Mouse (Mus musculus): Measurements from ENCODE around the gene Fhdc1.

The Fhdc1 gene

DNA sequence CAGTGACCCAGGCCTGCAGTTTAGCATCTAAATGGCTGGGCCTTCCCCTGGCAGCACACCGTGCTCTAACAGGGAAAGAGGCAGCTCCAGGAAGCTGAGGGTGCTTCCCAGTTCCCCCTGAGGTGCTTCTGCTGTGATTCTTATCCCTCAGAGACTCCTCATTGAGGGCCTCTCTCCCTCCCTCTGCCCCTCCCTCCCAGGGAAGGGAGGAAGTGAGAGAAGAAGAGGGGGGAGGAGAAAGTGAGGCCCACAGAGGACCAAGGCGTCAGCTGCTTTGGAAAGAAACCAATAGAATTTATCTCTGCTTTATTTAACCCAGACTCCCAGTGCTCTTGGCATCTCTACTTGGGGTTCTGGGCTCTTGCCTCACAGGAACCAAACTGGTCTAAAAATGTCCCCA, 50.1 kb downstream of the Fhdc1 start:
- DNase-seq, result no peak

DNA sequence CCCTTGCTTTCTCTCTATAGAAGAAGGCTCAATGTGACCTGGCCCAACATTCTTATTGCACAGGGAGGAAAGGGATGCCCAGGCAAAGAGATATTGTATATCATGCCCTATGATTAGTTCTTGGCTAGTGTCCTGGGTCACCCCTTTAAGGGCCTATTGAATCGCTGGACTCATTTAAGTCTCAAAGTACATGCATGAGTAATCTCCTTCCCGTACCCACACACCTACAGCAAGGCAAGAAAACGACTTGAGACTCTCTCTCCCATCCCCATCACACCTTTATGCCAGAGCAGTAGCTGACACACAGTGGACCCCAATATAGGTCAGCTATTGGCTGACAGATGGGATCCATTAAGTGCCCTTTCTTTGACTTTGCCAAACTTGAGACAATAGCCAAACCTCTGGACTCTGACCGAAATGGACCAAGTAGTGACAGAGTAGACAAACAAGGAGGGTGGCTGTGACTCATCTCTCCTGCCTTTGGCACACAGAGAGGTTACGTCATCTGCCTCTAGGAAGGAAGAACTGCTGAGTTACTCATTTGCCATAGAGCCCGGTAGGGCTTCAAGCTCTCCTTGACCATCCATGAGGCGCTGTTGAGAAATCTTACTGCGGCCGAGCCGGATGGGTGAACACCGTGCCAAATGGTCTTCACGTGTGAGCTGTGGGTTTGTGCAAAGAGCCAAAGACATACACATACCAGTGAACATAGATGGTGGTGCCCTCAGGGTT, 51.1 kb downstream of the Fhdc1 start:
- DNase-seq, result no peak

DNA sequence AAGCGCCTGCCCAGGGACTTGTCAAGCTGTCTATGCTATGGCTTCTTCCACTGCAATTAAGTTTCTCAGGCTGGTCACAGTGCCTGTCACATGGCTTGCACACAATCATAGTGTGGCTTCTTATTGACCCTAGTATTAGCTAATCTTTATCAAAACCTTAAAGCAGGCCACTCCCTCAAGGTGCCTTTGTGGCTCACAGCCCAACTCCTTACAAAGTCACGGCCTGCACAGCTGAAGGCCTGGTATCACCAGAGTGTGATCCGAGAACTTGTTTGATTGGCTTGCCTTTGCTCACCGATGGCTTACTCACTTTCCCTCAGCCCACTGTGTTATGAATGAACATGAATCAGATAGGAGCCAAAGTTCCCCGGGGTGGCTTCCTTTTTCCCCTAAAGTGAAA, 52.5 kb downstream of the Fhdc1 start:
- no peak for DNase-seq

DNA sequence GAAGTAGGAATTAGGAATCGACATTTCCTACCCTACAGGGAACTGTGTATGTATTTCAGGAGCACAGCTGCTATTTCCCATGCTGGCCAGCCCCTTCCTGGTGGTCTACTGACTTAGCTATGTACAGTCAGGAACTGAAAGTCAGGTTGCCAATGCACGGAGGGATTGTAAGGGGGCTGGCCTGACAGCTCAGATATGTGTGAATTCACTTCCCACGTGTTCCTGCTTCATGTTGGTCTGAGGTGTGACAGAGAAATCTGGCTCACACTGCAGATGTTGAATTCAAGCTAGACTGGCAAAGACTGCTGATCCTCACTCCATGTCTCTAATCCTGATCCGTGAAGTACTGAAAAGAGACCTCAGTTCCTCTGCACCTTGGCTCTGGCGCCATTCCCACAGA, 57.9 kb downstream of the Fhdc1 start:
- DNase-seq, result no peak

DNA sequence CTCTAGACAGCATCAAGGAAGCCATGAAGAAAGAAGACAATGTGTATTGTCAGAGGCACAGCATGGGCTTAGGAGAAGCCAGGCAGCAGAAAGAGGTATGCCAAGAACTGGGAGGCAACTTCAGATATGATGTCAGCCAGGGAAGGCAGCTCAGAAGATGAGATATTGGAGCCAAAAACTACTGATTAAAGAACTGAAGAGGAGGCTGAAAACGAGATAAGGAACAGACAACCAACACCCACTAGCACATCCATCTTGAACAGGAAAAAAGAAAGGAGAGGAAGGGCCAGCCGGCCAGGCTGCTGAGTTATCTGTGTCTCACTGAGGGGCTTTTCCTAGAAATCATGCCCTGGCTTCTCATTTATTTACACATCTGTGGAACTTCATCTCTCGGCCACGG, 66.4 kb downstream of the Fhdc1 start:
- DNase-seq, result no peak

DNA sequence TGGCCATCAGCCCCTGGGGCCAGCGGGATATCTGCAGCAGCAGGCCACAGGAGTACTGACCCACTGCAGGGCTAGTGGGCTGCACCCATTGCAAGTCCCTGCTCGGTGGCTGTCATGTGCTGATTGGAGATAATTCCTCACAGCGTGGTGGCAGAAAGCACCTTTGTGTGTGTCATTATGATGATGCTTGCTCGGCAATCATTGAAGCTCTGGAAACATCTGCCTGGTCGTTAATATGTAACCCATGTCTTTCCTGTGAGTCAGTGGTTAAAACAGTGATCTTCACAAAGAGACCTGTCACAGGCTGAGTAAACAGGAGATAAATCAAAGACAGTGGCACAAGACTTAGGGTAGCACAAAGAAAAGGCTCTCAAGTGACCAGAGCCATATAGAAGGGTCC, 67.3 kb downstream of the Fhdc1 start:
- no peak for DNase-seq

DNA sequence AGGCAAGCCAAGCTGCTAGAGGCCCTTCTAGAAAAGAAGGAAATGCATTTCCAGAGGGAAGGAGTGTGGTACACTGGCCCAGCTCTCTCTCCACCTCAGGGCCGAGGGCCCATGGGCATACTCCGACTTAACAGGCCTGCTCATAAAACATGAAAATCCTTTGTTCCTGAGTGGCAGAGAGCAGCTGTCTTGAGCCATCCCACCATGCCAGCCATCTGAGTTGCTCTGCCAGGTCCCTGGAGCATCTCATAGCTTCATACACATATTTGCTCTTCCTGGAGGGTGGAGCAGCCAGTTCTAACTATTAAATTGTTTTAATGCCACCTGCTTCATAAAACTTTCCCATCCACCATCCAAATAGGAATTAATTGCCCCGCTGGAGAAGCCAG, 70.8 kb downstream of the Fhdc1 start:
- DNase-seq, result no peak

DNA sequence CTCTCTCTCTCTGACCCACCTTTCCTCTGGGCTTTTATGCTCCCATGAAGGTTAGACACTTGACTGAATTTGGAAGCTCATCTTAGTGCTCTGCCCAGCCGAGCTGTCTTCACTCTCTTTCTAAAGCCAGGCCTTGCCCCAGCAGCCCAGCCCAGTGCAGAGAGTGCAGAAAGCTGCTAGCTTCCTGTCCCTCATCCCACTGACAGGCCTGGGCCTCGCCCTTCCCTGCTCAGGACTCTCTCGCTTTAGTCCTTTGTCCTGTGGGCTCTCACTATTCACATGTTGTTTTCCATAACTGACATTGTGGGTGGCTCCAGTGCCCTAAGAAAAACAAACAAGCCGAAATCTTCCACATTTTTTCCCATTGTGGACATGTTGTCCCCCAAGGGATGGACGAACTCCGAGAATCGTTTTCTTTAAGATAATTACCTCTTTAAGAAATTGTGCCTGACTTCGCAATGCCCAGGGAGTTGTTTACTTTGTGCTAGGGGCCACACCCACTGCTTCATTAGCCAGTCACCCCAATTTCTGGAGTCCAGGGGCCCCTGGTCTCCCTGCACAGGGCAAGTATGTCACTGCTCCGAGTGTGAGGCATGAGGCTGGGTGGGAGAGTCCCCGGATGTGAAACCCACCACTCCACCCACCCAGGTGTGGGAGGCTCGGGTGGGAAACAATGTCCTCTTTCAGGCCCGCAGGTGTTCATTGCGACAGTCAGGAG, 71.3 kb downstream of the Fhdc1 start:
- DNase-seq, result no peak

DNA sequence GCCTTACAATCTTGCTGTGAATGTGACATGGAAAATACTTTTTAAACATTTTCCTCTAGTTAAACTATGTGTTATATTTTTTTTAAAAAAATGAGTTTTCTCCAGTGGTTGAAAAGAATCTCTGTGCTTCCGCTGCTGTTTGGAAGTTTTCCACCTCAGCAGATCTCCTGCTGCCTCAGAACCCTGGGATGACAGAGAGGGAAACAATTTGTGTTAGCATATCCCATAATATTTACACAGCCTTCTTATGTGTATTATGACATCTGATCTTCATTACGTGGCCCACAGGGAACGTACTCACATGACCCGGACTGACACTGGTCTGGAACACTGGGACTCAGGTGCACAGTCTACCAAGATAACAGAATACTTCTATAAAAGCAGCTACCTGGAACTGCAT, 74.7 kb downstream of the Fhdc1 start:
- no peak for DNase-seq

DNA sequence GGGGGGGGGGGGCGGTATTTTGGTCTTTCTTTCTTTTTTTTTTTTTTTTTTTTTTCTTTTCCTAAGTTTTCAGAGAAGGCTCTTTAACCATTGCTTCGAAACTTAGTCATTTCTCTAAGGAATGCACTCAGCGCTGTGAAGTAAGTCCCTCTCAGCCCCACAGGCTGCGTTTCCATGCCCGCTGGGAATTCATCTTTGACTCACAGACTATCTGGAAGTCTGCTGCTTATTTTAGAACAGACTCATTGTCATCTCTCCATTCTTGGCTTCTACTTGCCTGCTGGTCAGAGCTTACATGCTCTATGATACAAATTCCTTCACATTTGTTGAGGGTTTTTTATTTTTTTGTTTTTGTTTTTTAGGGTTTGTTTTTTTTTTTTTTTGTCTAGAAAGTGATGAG, 76.8 kb downstream of the Fhdc1 start:
- no peak for DNase-seq

DNA sequence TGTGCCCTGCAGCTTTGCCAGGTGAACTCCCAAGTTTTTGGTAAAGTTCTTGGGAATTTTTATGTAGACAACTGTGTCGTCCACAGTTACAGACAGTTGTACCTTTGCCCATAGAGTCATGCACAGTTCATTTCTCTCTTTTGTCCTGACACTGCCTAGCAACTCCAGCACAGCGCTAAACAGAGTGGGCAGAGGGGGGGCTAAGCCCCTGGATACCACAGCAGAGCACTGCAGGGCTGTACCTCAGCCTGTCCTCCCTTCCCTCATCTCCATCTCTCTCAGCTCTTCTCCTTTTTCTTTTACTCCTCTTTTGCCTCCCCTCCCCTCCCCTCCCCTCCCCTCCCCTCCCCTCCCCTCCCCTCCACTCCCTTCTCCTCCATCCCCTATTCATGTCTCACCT, 77.5 kb downstream of the Fhdc1 start:
- DNase-seq, result no peak

DNA sequence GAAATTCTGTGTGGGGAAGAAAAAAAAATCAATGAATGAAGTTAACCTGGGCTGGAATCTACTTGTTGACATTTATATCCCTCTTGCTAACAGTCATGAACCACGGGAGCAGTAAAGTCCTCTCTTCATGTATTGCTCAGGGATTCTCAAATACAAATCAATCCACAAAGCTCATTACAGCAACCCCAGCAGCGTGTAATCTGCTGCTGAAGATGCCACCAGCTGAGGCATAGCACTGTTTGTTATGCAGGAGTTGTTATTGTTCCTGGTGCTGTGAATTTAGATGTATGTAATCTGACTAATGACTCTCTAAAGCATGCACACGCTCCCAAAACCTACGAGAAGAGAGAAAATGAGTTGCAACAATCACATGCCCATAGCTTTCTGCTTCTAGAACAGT, 82.3 kb downstream of the Fhdc1 start:
- DNase-seq, result no peak

DNA sequence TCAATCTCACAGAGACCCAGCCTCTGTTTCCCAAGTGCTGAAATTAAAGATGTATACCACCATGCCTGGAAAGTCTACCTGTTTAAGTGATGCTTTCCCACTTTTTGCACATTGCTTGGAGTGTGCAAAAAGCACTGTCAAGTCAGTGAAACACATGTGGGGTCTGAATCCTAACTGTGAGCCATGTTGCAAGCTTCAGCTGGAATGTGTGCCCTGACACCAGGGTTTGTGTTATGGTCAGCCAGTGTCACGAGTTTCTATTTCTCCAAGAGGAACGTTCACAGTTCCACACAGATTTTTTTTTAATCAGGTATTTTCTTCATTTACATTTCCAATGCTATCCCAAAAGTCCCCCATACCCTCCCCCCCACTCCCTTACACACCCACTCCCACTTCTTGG, 84.0 kb downstream of the Fhdc1 start:
- DNase-seq, result no peak

DNA sequence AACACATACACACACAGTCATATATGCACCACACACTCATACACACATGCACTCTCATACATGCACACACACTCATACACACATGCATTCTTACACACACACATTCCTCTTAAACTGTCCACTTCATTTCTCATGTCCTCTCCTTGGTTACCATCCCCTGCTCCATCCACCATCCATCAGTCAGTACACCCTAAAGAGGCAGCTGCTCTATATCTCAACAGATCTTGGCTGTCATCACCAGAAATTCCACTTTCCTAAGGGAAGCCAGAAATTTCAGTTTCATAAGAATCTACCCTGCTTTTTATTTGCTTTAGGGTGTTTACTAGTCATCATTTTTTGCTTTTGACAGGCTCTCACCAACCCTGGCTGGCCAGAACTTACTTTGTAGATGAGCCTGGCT, 84.4 kb downstream of the Fhdc1 start:
- no peak for DNase-seq

DNA sequence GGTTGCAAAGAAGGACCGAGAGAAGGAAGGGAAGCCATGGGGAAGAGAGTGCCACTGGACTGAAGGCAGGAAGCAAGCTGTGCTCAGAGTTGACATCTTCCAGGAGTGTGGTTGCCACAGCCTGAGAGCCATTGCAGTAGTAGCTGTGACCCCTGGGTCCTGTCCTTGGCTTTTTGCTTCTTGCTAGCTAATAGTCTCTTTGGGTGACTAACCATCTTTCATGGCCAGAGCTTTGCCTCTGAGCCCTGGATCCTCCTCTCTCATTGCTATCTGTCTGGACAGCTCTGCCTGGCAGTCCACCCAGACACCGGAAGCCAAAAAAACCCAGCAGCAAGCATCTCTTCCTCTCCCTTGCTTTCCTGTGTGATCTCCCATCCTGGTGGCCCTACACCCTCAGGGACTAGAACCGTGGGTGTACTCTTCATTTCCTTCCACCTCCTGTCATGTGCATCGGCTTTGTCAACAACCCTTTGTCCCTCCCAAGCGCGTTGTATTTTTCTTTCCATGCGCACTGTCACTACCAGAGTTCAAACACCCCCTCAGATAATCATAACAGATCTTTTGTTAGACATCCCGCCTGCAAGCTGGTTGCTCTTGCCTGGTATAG, 85.3 kb downstream of the Fhdc1 start:
- no peak for DNase-seq

All from cerebellum, postnatal 25 days (tissue).